Mouse (Mus musculus) heart, postnatal 4 days (tissue): ENCODE measurements at regions not wholly inside any gene's neighbourhood (a gene's known extent, or its start where the extent isn't known, plus 50 kb on each side); places are given as distances from the start of the nearest gene placed in this dataset.
A peak's percentile ranks its signal among the peaks of the same experiment; 100 is the strongest.

Source experiments
- DNase-seq: peaks from one replicate; pipeline ENCODE4 v3.0.0; 2021

GRCm38 (mm10) chr2:64706646-64707177 lies 318.1 kb downstream of the Grb14 start:
- no peak for DNase-seq

- no peak for DNase-seq
Measured at GRCm38 (mm10) chr2:64695974-64696373, 328.8 kb downstream of the Grb14 start.

- no peak for DNase-seq
Measured at GRCm38 (mm10) chr2:64691444-64691843, 333.3 kb downstream of the Grb14 start.

- DNase-seq = no peak
Measured at GRCm38 (mm10) chr2:64690996-64691395, 333.8 kb downstream of the Grb14 start.

GRCm38 (mm10) chr2:64686781-64687180 lies 338.0 kb downstream of the Grb14 start:
- DNase-seq = no peak

- DNase-seq = no peak
Measured at GRCm38 (mm10) chr2:64649614-64650013, 375.2 kb downstream of the Grb14 start.

GRCm38 (mm10) chr2:64616931-64617330 lies 407.9 kb downstream of the Grb14 start:
- no peak for DNase-seq

GRCm38 (mm10) chr2:64606864-64607263 lies 417.9 kb downstream of the Grb14 start:
- DNase-seq = no peak

GRCm38 (mm10) chr2:64582258-64582657 lies 442.5 kb downstream of the Grb14 start:
- no peak for DNase-seq

- DNase-seq = no peak
Measured at GRCm38 (mm10) chr2:64536032-64536431, 438.2 kb upstream of the Fign start.

- DNase-seq = no peak
Measured at GRCm38 (mm10) chr2:64535351-64535851, 437.6 kb upstream of the Fign start.

GRCm38 (mm10) chr2:64534869-64535268 lies 437.0 kb upstream of the Fign start:
- no peak for DNase-seq

- no peak for DNase-seq
Measured at GRCm38 (mm10) chr2:64534344-64534743, 436.5 kb upstream of the Fign start.

- DNase-seq = no peak
Measured at GRCm38 (mm10) chr2:64522722-64523121, 424.9 kb upstream of the Fign start.

GRCm38 (mm10) chr2:64522233-64522632 lies 424.4 kb upstream of the Fign start:
- no peak for DNase-seq

- no peak for DNase-seq
Measured at GRCm38 (mm10) chr2:64495725-64496124, 397.9 kb upstream of the Fign start.

GRCm38 (mm10) chr2:64466412-64466970 lies 368.7 kb upstream of the Fign start:
- DNase-seq = no peak

- no peak for DNase-seq
Measured at GRCm38 (mm10) chr2:64462466-64463114, 364.8 kb upstream of the Fign start.

GRCm38 (mm10) chr2:64462041-64462440 lies 364.2 kb upstream of the Fign start:
- DNase-seq = no peak

- DNase-seq = no peak
Measured at GRCm38 (mm10) chr2:64461636-64462035, 363.8 kb upstream of the Fign start.

GRCm38 (mm10) chr2:64458171-64458570 lies 360.3 kb upstream of the Fign start:
- peak; percentile 51 for DNase-seq

GRCm38 (mm10) chr2:64452690-64453089 lies 354.9 kb upstream of the Fign start:
- DNase-seq = no peak

GRCm38 (mm10) chr2:64451614-64452317 lies 353.9 kb upstream of the Fign start:
- DNase-seq = no peak

- DNase-seq = no peak
Measured at GRCm38 (mm10) chr2:64443171-64443570, 345.3 kb upstream of the Fign start.
